Mouse (Mus musculus): ENCODE results near the gene Gm4307. TPM values are rescaled to one million over a fixed set of nuclear protein-coding genes. Genes with fewer than 3 reads are reported as not detected.

Gene Gm4307
- polyA plus RNA-seq (2015; fragmentation: Nextera tagmentation; extraction: Ambion mirVana) = not detected in 2 replicates

DNA sequence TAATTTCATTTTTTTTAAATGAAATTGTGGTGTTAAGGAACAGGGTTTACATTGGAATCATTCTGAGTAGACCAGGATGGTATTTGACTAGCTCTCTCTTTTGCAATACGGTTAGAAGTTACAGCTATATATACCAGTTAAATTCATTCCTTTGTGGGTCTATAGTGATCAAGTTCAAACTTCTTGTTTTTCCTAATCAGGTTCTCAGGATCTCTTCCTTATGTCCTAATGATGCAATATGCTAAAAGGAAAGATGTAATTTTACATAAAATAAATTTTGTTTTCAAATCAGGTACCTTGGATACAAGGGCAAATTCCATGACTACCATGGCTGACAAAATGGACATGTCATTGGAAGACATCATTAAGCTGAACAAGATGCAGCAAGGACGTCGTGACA is at the start of gene Gm4307:
Gene Gm4307 (plus strand): TSS at position 301 of the 400 bp plus-strand sequence.

GRCm38 (mm10) chr10:100335376-100335775 is 25.8 kb upstream of the Gm4307 start, which contains the start of gene Gm4301:
Gm4301 (plus strand) TSS chr10:100335676.

DNA sequence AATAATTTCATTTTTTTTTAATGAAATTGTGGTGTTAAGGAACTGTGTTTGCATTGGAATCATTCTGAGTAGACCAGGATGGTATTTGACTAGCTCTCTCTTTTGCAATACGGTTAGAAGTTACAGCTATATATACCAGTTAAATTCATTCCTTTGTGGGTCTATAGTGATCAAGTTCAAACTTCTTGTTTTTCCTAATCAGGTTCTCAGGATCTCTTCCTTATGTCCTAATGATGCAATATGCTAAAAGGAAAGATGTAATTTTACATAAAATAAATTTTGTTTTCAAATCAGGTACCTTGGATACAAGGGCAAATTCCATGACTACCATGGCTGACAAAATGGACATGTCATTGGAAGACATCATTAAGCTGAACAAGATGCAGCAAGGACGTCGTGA is 20.6 kb upstream of the Gm4307 start, which contains the start of gene Gm4302:
Gene Gm4302 (plus strand): TSS at position 301 of the 400 bp plus-strand sequence.

GRCm38 (mm10) chr10:100345672-100346071 is 15.5 kb upstream of the Gm4307 start, which contains the start of gene Gm4303:
Gm4303 (plus strand) TSS chr10:100345972.

DNA sequence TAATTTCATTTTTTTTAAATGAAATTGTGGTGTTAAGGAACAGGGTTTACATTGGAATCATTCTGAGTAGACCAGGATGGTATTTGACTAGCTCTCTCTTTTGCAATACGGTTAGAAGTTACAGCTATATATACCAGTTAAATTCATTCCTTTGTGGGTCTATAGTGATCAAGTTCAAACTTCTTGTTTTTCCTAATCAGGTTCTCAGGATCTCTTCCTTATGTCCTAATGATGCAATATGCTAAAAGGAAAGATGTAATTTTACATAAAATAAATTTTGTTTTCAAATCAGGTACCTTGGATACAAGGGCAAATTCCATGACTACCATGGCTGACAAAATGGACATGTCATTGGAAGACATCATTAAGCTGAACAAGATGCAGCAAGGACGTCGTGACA is 10.3 kb upstream of the Gm4307 start, which contains the start of gene Gm4305:
Gene Gm4305 (plus strand): TSS at position 301 of the 400 bp plus-strand sequence.

GRCm38 (mm10) chr10:100382460-100382859 is 21.3 kb downstream of the Gm4307 start, which contains the start of gene Gm4312:
Gm4312 (minus strand) TSS chr10:100382560.

Other genes with a start within 250 kb of the Gm4307 start
- not detected in 2 replicates for gene Gm4301, start 25.7 kb upstream of the Gm4307 start, polyA plus RNA-seq (2015; fragmentation: Nextera tagmentation; extraction: Ambion mirVana)
- not detected in 2 replicates for gene Gm4302, start 20.5 kb upstream of the Gm4307 start, polyA plus RNA-seq (2015; fragmentation: Nextera tagmentation; extraction: Ambion mirVana)
- not detected in 2 replicates for gene Gm4303, start 15.4 kb upstream of the Gm4307 start, polyA plus RNA-seq (2015; fragmentation: Nextera tagmentation; extraction: Ambion mirVana)
- not detected in 2 replicates for gene Gm4305, start 10.2 kb upstream of the Gm4307 start, polyA plus RNA-seq (2015; fragmentation: Nextera tagmentation; extraction: Ambion mirVana)
- not detected in 2 replicates for gene Gm4312, start 21.2 kb downstream of the Gm4307 start, polyA plus RNA-seq (2015; fragmentation: Nextera tagmentation; extraction: Ambion mirVana)
- 6.0 and 7.3 TPM in 2 replicates for gene Tmtc3, start 126.0 kb downstream of the Gm4307 start, polyA plus RNA-seq (2015; fragmentation: Nextera tagmentation; extraction: Ambion mirVana)
- 4.9 and 5.1 TPM in 2 replicates for gene Cep290, start 126.2 kb downstream of the Gm4307 start, polyA plus RNA-seq (2015; fragmentation: Nextera tagmentation; extraction: Ambion mirVana)
- gene 4930430F08Rik, start 229.1 kb downstream of the Gm4307 start, polyA plus RNA-seq (2015; fragmentation: Nextera tagmentation; extraction: Ambion mirVana) = 20.5 and 23.2 TPM in 2 replicates
- gene 1700017N19Rik, start 229.1 kb downstream of the Gm4307 start, polyA plus RNA-seq (2015; fragmentation: Nextera tagmentation; extraction: Ambion mirVana) = 0.49 and 0.84 TPM in 2 replicates